Mouse (Mus musculus) erythroblast, embryonic 14.5 days (primary cell): ENCODE measurements around the gene Odf3l2.

Source experiments
- GATA1 ChIP-seq: IDR thresholded peaks from 2 replicates; pipeline ENCODE4 v1.6.1; 2012; ENCODE audit warnings: low read length, inconsistent platforms, mixed read lengths
- TAL1 ChIP-seq: IDR thresholded peaks from 3 replicates; pipeline ENCODE4 v1.6.1; 2012; ENCODE audit warnings: low read length, inconsistent platforms, mixed read lengths

- TF ChIP-seq TAL1 (no peak), GATA1 (no peak)
Measured at GRCm38 (mm10) chr10:79686691-79687090, 41.2 kb upstream of the Odf3l2 start.
